ENCODE assay signal across 30 mouse cellular contexts in genomic region chr4:33687434-33687833, GRCm38 (mm10).
A peak's percentile ranks its signal among the peaks of the same experiment; 100 is the strongest.
DNase-seq lines count a peak whose midpoint lies in the region; ATAC-seq and TF ChIP-seq lines count a peak whose summit lies in the region.
"Had no signal": no experiment of that assay in that cellular context is flagged by ENCODE, and none has a peak within 500 bp of the region (broad histone marks: within the 10 kb centered on the region; RNA-seq: fewer than 3 reads in every experiment).

No protein-coding gene starts in this region.

- H3K9me3 ChIP-seq in hindbrain, embryonic 13.5 days = no peaks in the 10 kb centered on the region
- H3K9me3 ChIP-seq in hindbrain, embryonic 11.5 days (ENCODE audit: control insufficient read depth, low read length) = no peaks in the 10 kb centered on the region
- H3K9me3 ChIP-seq in midbrain, embryonic 13.5 days = no peaks in the 10 kb centered on the region
- no peaks in the 10 kb centered on the region for H3K9me3 ChIP-seq in midbrain, embryonic 11.5 days (ENCODE audit: control insufficient read depth, low read length)
- no peaks in the 10 kb centered on the region for H3K9me3 ChIP-seq in midbrain, embryonic 15.5 days
- H3K9me3 ChIP-seq: embryonic facial prominence, embryonic 10.5 days; embryonic facial prominence, embryonic 13.5 days; forebrain, embryonic 12.5 days; forebrain, embryonic 15.5 days; heart, embryonic 10.5 days; heart, embryonic 13.5 days had no signal

- H3K27me3 ChIP-seq in hindbrain, embryonic 13.5 days = no peaks in the 10 kb centered on the region
- H3K27me3 ChIP-seq in hindbrain, embryonic 11.5 days (ENCODE audit: control insufficient read depth, insufficient read depth, low read length) = no peaks in the 10 kb centered on the region
- H3K27me3 ChIP-seq in midbrain, embryonic 13.5 days = no peaks in the 10 kb centered on the region
- H3K27me3 ChIP-seq in midbrain, embryonic 11.5 days (ENCODE audit: control insufficient read depth, insufficient read depth, low read length) = no peaks in the 10 kb centered on the region
- H3K27me3 ChIP-seq in midbrain, embryonic 15.5 days (replicated peaks) = no peaks in the 10 kb centered on the region
- H3K27me3 ChIP-seq: embryonic facial prominence, embryonic 13.5 days; forebrain, embryonic 12.5 days; forebrain, embryonic 15.5 days; heart, embryonic 13.5 days had no signal

- WGBS in hindbrain, embryonic 13.5 days = 51% methylated on average over 7 of the region's 7 CpGs
- 82% methylated on average over 7 of the region's 7 CpGs for WGBS in hindbrain, embryonic 11.5 days
- WGBS in midbrain, embryonic 13.5 days = 46% methylated on average over 7 of the region's 7 CpGs
- WGBS in midbrain, embryonic 11.5 days = 79% methylated on average over 7 of the region's 7 CpGs
- 30% methylated on average over 7 of the region's 7 CpGs for WGBS in midbrain, embryonic 15.5 days

- H3K4me2 ChIP-seq in hindbrain, embryonic 13.5 days = no peak overlapping the region
- no peak overlapping the region for H3K4me2 ChIP-seq in hindbrain, embryonic 11.5 days (replicated peaks; ENCODE audit: low read depth, low read length)
- H3K4me2 ChIP-seq in midbrain, embryonic 13.5 days (replicated peaks) = no peak overlapping the region
- H3K4me2 ChIP-seq in midbrain, embryonic 11.5 days = no peak overlapping the region
- no peak overlapping the region for H3K4me2 ChIP-seq in midbrain, embryonic 15.5 days
- H3K4me2 ChIP-seq: embryonic facial prominence, embryonic 13.5 days; forebrain, embryonic 12.5 days; forebrain, embryonic 15.5 days; heart, embryonic 13.5 days had no signal

- no peak overlapping the region for H3K4me3 ChIP-seq in hindbrain, embryonic 13.5 days
- no peak overlapping the region for H3K4me3 ChIP-seq in hindbrain, embryonic 11.5 days (ENCODE audit: low read depth, low read length)
- no peak overlapping the region for H3K4me3 ChIP-seq in midbrain, embryonic 13.5 days (replicated peaks)
- no peak overlapping the region for H3K4me3 ChIP-seq in midbrain, embryonic 11.5 days (ENCODE audit: low read depth, low read length)
- no peak overlapping the region for H3K4me3 ChIP-seq in midbrain, embryonic 15.5 days
- H3K4me3 ChIP-seq: embryonic facial prominence, embryonic 10.5 days; embryonic facial prominence, embryonic 13.5 days; erythroblast, embryonic 14.5 days; forebrain, embryonic 12.5 days; forebrain, embryonic 15.5 days; gastrocnemius, adult 2 months; heart, adult 2 months; heart, embryonic 10.5 days; heart, embryonic 13.5 days had no signal

- H3K9ac ChIP-seq in hindbrain, embryonic 13.5 days = no peak overlapping the region
- H3K9ac ChIP-seq in hindbrain, embryonic 11.5 days (ENCODE audit: low read depth, low read length) = no peak overlapping the region
- no peak overlapping the region for H3K9ac ChIP-seq in midbrain, embryonic 13.5 days (replicated peaks)
- H3K9ac ChIP-seq in midbrain, embryonic 11.5 days (ENCODE audit: low read length) = no peak overlapping the region
- H3K9ac ChIP-seq in midbrain, embryonic 15.5 days = no peak overlapping the region
- H3K9ac ChIP-seq: embryonic facial prominence, embryonic 13.5 days; forebrain, embryonic 12.5 days; forebrain, embryonic 15.5 days; heart, embryonic 13.5 days had no signal

- H3K36me3 ChIP-seq in hindbrain, embryonic 13.5 days = no peaks in the 10 kb centered on the region
- H3K36me3 ChIP-seq in hindbrain, embryonic 11.5 days (ENCODE audit: control insufficient read depth, insufficient read depth, low read length) = no peaks in the 10 kb centered on the region
- H3K36me3 ChIP-seq in midbrain, embryonic 13.5 days = no peaks in the 10 kb centered on the region
- H3K36me3 ChIP-seq in midbrain, embryonic 11.5 days (ENCODE audit: control insufficient read depth, insufficient read depth, low read length) = no peaks in the 10 kb centered on the region
- H3K36me3 ChIP-seq in midbrain, embryonic 15.5 days (replicated peaks) = no peaks in the 10 kb centered on the region
- H3K36me3 ChIP-seq: embryonic facial prominence, embryonic 10.5 days; embryonic facial prominence, embryonic 13.5 days; forebrain, embryonic 12.5 days; forebrain, embryonic 15.5 days; heart, embryonic 10.5 days; heart, embryonic 13.5 days had no signal

- TF ChIP-seq POLR2A in brain, embryonic 14.5 days (IDR thresholded peaks at IDR 0.05; ENCODE audit: borderline replicate concordance, extremely low read depth, insufficient read depth, insufficient read length, poor library complexity, severe bottlenecking) = no peak

- H3K4me1 ChIP-seq in hindbrain, embryonic 13.5 days (replicated peaks) = peaks cover 8% of the 10 kb centered on the region
- H3K4me1 ChIP-seq in hindbrain, embryonic 11.5 days (replicated peaks; ENCODE audit: control insufficient read depth, insufficient read depth, low read length) = no peaks in the 10 kb centered on the region
- peaks cover 17% of the 10 kb centered on the region for H3K4me1 ChIP-seq in midbrain, embryonic 13.5 days (replicated peaks)
- no peaks in the 10 kb centered on the region for H3K4me1 ChIP-seq in midbrain, embryonic 11.5 days (ENCODE audit: control insufficient read depth, insufficient read depth, low read length)
- peaks cover 10% of the 10 kb centered on the region for H3K4me1 ChIP-seq in midbrain, embryonic 15.5 days
- H3K4me1 ChIP-seq: embryonic facial prominence, embryonic 10.5 days; embryonic facial prominence, embryonic 13.5 days; forebrain, embryonic 15.5 days; heart, embryonic 10.5 days; heart, embryonic 13.5 days had no signal

- no peak for DNase-seq in hindbrain, embryonic 11.5 days (ENCODE audit: low spot score)
- no peak for DNase-seq in midbrain, embryonic 11.5 days (ENCODE audit: low spot score, missing footprints)
- DNase-seq in brain, embryonic 14.5 days (ENCODE audit: low read depth) = peak; percentile 57
- DNase-seq in gastrocnemius, postnatal 10 days = no peak
- DNase-seq: adrenal gland, adult 2 months; adrenal gland, postnatal 14 days; cerebellum, adult 11-12 months; cerebellum, adult 8-10 months; cerebellum, postnatal 10 days; cerebellum, postnatal 36 days; embryo, embryonic 11 days; gastrocnemius, adult 2 months; gastrocnemius, postnatal 36 days; heart, adult 2 months; heart, postnatal 14 days; heart, postnatal 4 days had no signal

- TF ChIP-seq CTCF in brain, embryonic 14.5 days (IDR thresholded peaks at IDR 0.05; ENCODE audit: borderline replicate concordance, extremely low read depth, insufficient read depth, insufficient read length) = no peak

- H3K27ac ChIP-seq in hindbrain, embryonic 13.5 days = peak overlapping the region; percentile 24; the same call in 1 of the 2 replicates
- no peak overlapping the region for H3K27ac ChIP-seq in hindbrain, embryonic 11.5 days (ENCODE audit: low read depth, low read length)
- H3K27ac ChIP-seq in midbrain, embryonic 13.5 days = no peak overlapping the region; the same call in 1 of the 2 replicates
- no peak overlapping the region for H3K27ac ChIP-seq in midbrain, embryonic 11.5 days (ENCODE audit: low read depth, low read length)
- H3K27ac ChIP-seq in midbrain, embryonic 15.5 days = no peak overlapping the region
- H3K27ac ChIP-seq: embryonic facial prominence, embryonic 10.5 days; embryonic facial prominence, embryonic 13.5 days; forebrain, embryonic 12.5 days; forebrain, embryonic 15.5 days; gastrocnemius, adult 2 months; heart, adult 2 months; heart, embryonic 10.5 days; heart, embryonic 13.5 days; hindbrain, postnatal 0 days had no signal

- no peak for ATAC-seq in hindbrain, embryonic 13.5 days (ENCODE audit: low FRiP score)
- ATAC-seq in hindbrain, embryonic 11.5 days (ENCODE audit: low FRiP score) = no peak
- ATAC-seq in midbrain, embryonic 13.5 days = peak; percentile 83
- no peak for ATAC-seq in midbrain, embryonic 11.5 days (ENCODE audit: low FRiP score)
- ATAC-seq in midbrain, embryonic 15.5 days (replicated peaks) = peak; percentile 70
- ATAC-seq: CD4-positive, CD25-positive, alpha-beta regulatory T cell, adult 4 months; forebrain, embryonic 15.5 days; hindbrain, postnatal 0 days; inflammation-experienced regulatory T-cells, adult 6 months; intestine, embryonic 16.5 days had no signal

Comparison
In these comparisons a context has a peak if more than half of its experiments do, and no peak if none do; other contexts are left out.
1. ATAC-seq: peak in midbrain, embryonic 13.5 days (single experiment) and midbrain, embryonic 15.5 days (single experiment); none in hindbrain, embryonic 13.5 days (single experiment), hindbrain, embryonic 11.5 days (single experiment) and midbrain, embryonic 11.5 days (single experiment).